Mouse (Mus musculus) lung, embryonic 16.5 days (tissue): ENCODE results near the gene Rhot2. TPM values are rescaled to one million over a fixed set of nuclear protein-coding genes. Genes with fewer than 3 reads are reported as not detected.
"Not testable (repeated sequence)": the region's sequence is repeated elsewhere in the genome, so short reads cannot be mapped to it uniquely, and the experiment has no call there.

Experiments used
- ATAC-seq: fragments of 200-750 bp; cut with Nextera tagmentation; 2 replicates; pipeline ENCODE4 v1.8.0; 2017; ENCODE audit warnings: low read depth, mild to moderate bottlenecking, moderate library complexity
- H3K27ac ChIP-seq: fragments of 300-500 bp; sonication (generic); 2 replicates; pipeline ENCODE4 v1.5.1; 2014; ENCODE audit warnings: mild to moderate bottlenecking, control low read depth, low read length
- H3K27me3 ChIP-seq: fragments of 300-500 bp; sonication (generic); 2 replicates; pipeline ENCODE4 v1.6.1; 2014; ENCODE audit warnings: low read depth, low read length, mixed read lengths; ENCODE audit not compliant: control insufficient read depth, insufficient read depth
- H3K36me3 ChIP-seq: fragments of 300-500 bp; sonication (generic); 2 replicates; pipeline ENCODE4 v1.6.1; 2014; ENCODE audit warnings: low read length; ENCODE audit not compliant: control insufficient read depth, insufficient read depth
- H3K4me1 ChIP-seq: fragments of 300-500 bp; sonication (generic); replicated peaks from 2 replicates; pipeline ENCODE4 v1.6.1; 2014; ENCODE audit warnings: low read length, mixed read lengths; ENCODE audit not compliant: control insufficient read depth, insufficient read depth
- H3K4me2 ChIP-seq: fragments of 300-500 bp; sonication (generic); 2 replicates; pipeline ENCODE4 v1.6.1; 2014; ENCODE audit warnings: low read depth, low read length, control low read depth
- H3K4me3 ChIP-seq: fragments of 300-500 bp; sonication (generic); 2 replicates; pipeline ENCODE4 v1.5.1; 2014; ENCODE audit warnings: mild to moderate bottlenecking, low read length, control low read depth
- H3K9ac ChIP-seq: fragments of 300-500 bp; sonication (generic); 2 replicates; pipeline ENCODE4 v1.6.1; 2014; ENCODE audit warnings: low read length, control low read depth
- H3K9me3 ChIP-seq: fragments of 300-500 bp; sonication (generic); 2 replicates; pipeline ENCODE4 v1.6.1; 2016; ENCODE audit warnings: low read length; ENCODE audit not compliant: control insufficient read depth
- WGBS: fragments of 180-500 bp; shearing (Covaris S2); extraction: QIAGEN DNeasy Blood & Tissue Kit; methylation state at CpG from one replicate; pipeline ENCODE4 v1.1.7; 2014; 5-methylcytosine and 5-hydroxymethylcytosine counted together
- polyA plus RNA-seq: library from polyadenylated mRNA; unstranded; fragments of >200 nt; fragmentation: Nextera tagmentation; extraction: Ambion mirVana; gene quantifications from 2 replicates; pipeline ENCODE4 v1.2.1, GENCODE M21; 2015

The Rhot2 gene
- polyA plus RNA-seq, 1 experiment from 2014 or later = 18.3 TPM

DNA sequence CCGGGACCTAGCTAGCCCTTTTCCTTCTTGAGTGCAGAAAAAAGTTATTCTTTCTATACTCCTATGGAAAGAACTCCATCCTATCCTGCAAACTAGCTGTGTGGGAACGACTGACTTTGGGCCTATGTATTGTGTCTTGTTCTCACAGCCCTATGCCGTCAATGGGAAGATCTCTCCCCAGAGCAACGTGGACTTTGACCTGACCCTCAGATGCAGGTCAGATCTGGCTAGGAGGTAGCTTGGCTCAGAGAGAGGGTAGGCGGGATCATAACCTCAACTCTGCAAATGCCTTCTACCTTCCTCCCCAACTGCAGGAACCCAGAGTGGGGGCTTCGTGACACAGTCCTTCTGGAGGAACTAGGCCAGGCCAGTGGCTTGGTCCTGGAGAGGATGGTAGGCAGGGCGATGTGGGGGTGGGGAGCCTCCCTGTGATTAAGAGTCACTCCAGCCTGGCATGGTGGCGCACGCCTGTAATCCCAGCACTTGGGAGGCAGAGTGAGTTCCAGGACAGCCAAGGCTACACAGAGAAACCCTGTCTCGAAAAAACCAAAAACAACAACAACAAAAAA is 31.8 kb upstream of the Rhot2 start:
- no peak for ATAC-seq
- Histone ChIP-seq H3K27me3 (no peaks in the 10 kb centered on the region), H3K4me3 (peak overlapping the region; percentile 87), H3K36me3 (peaks cover 2% of the 10 kb centered on the region; the same call in 1 of the 2 replicates), H3K27ac (no peak overlapping the region), H3K4me1 (peaks cover 19% of the 10 kb centered on the region), H3K4me2 (peak overlapping the region; percentile 91), H3K9ac (peak overlapping the region; percentile 85), H3K9me3 (no peaks in the 10 kb centered on the region)
- 56% methylated on average over 10 of the region's 10 CpGs for WGBS

DNA sequence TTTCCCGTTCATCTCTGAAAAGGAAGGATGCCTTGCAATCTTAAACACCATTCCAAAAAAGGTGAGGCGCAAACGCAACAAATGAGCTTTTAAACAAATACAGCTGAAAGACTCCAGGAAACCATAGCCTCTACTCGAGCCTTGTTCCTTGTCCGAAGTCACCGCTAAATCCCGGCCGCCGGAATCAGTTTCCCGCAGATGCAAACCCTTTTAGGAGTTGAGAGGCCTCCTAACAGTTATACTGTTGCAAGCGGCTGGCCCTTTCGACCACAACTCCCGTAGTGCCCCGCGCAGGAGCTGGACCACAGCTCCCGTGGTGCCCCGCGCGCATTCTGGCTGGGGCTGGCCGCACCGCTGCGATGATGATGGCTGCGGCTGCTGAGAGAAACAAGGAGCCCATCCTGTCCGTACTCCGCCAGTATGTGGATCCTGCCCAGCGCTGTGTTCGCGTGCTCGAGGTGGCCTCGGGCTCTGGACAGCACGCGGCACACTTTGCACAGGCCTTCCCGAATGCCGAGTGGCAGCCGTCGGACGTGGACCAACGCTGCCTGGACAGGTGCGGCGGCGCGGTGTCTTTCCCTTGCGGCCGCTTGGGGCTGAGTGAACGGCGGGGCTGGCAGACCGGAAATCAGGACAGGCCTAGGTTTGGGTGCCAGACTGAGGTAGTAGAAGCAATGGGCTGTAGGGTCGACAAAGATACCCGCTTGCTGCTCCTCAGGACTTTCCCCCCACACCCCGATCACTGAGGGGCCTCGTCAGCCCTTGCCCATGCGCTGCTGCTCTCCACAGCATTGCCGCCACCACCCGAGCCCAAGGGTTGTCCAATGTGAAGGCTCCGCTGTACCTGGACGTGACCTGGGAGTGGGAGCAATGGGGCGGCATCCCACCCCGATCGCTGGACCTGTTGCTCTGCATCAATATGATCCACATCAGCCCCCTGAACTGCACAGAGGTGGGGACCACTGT is 30.8 kb upstream of the Rhot2 start:
- Histone ChIP-seq H3K27ac (peak overlapping the region; percentile 92), H3K27me3 (no peaks in the 10 kb centered on the region), H3K4me1 (peaks cover 19% of the 10 kb centered on the region), H3K4me3 (peak overlapping the region; percentile 87), H3K36me3 (peaks cover 2% of the 10 kb centered on the region; the same call in 1 of the 2 replicates), H3K9me3 (no peaks in the 10 kb centered on the region), H3K9ac (peak overlapping the region; percentile 85), H3K4me2 (peak overlapping the region; percentile 91)
- WGBS = under 1% methylated on average over 59 of the region's 59 CpGs
- ATAC-seq = peak; percentile 95

- peak; percentile 85 for ATAC-seq
- Histone ChIP-seq H3K9ac (peak within 1 kb of the TSS; percentile 85), H3K27me3 (no peaks in the 10 kb centered on the region), H3K4me3 (peak within 1 kb of the TSS; percentile 87), H3K36me3 (peaks cover 2% of the 10 kb centered on the region; the same call in 1 of the 2 replicates), H3K9me3 (no peaks in the 10 kb centered on the region), H3K4me1 (peaks cover 19% of the 10 kb centered on the region), H3K4me2 (peak within 1 kb of the TSS; percentile 91), H3K27ac (peak within 1 kb of the TSS; percentile 92)
- WGBS = under 1% methylated on average over 25 of the region's 25 CpGs
Observed at GRCm38 (mm10) chr17:25874721-25875170, 30.1 kb upstream of the Rhot2 start, which contains the start of gene Mettl26. Gene Mettl26, plus strand, starts transcription at chr17:25875074.

DNA sequence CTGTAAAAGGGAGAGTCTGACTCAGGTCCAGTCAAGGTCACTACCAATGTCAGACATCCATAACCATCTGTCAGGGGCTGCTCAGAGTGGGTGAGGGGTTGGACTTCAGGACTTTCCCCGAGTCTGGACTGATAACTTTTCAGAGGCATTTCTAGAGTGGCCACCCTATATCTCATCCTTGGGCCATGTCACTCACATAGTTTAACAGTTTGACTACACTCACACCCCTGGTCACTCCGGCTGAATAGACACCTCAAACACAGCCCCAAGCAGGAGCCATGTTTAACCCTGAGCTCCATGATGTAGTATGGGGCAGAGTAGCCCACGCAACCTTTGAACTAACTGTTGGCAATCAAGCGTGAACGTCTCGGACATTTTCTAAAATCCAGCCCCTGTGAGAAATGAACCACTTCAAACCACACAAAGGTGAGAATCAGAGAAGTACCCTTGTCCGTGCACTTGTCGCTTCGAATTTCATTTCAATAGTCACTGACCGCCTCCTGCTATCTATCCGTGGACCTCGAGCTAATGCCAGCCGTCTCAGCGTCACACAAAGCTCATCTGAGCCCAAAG is 29.6 kb upstream of the Rhot2 start:
- no peaks in the 10 kb centered on the region for H3K27me3 ChIP-seq
- H3K4me3 ChIP-seq = peak overlapping the region; percentile 87
- H3K9ac ChIP-seq = peak overlapping the region; percentile 85
- H3K9me3 ChIP-seq = no peaks in the 10 kb centered on the region
- peak overlapping the region; percentile 92 for H3K27ac ChIP-seq
- peak overlapping the region; percentile 91 for H3K4me2 ChIP-seq
- no peaks in the 10 kb centered on the region; the same call in 1 of the 2 replicates for H3K36me3 ChIP-seq
- peaks cover 19% of the 10 kb centered on the region for H3K4me1 ChIP-seq
- no peak for ATAC-seq
- 4% methylated on average over 14 of the region's 14 CpGs for WGBS

- WGBS = 68% methylated on average over 11 of the region's 11 CpGs
- Histone ChIP-seq H3K4me3 (peak overlapping the region; percentile 87; the same call in 1 of the 2 replicates), H3K9ac (peak overlapping the region; percentile 85; the same call in 1 of the 2 replicates), H3K4me2 (peak overlapping the region; percentile 91), H3K4me1 (peaks cover 24% of the 10 kb centered on the region), H3K36me3 (no peaks in the 10 kb centered on the region; the same call in 1 of the 2 replicates), H3K9me3 (no peaks in the 10 kb centered on the region), H3K27me3 (no peaks in the 10 kb centered on the region), H3K27ac (no peak overlapping the region)
- no peak for ATAC-seq
Observed at GRCm38 (mm10) chr17:25873405-25874147, 28.9 kb upstream of the Rhot2 start.

- Histone ChIP-seq H3K27me3 (no peaks in the 10 kb centered on the region), H3K4me3 (no peak overlapping the region), H3K4me1 (peaks cover 24% of the 10 kb centered on the region), H3K4me2 (no peak overlapping the region), H3K9me3 (no peaks in the 10 kb centered on the region), H3K36me3 (no peaks in the 10 kb centered on the region), H3K27ac (no peak overlapping the region), H3K9ac (no peak overlapping the region)
- 83% methylated on average over 3 of the region's 3 CpGs for WGBS
- no peak for ATAC-seq
Observed at GRCm38 (mm10) chr17:25872676-25873075, 28.0 kb upstream of the Rhot2 start.

DNA sequence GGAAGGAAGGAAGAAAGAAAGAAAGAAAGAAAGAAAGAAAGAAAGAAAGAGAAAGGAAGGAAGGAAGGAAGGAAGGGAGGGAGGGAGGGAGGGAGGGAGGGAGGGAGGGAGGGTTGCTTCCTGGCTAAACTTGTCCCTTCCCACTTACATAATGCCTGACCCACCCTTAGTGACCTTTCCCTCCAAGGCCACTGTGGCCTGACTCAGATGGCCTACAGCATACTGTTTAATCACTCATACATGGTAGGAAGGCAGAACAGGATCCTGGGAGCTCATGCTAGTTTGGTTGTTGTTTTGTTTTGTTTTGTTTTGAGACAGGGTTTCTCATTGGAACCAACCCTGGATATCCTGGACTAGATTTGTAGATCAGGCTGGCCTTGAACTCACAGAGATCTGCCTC is 26.9 kb upstream of the Rhot2 start:
- not testable (repeated sequence) for H3K9me3 ChIP-seq, H3K27me3 ChIP-seq, H3K36me3 ChIP-seq, H3K4me3 ChIP-seq, H3K4me2 ChIP-seq, H3K27ac ChIP-seq, H3K9ac ChIP-seq, ATAC-seq
- peaks cover 24% of the 10 kb centered on the region for H3K4me1 ChIP-seq

DNA sequence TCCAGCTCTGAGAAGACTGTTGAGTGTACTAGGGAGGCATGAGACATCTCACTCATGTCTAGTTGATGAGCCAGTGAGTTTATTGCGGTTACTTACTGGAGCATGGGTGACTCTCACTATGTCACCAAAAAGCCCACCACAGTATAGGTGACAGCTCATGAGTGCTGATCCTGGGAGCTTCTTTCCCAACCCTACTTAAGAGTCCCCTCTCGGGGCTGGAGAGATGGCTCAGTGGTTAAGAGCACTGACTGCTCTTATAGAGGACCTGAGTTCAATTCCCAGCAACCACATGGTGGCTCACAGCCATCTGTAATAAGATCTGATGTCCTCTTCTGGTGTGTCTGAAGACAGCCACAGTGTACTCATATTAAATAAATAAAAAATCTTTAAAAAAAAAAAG is 25.3 kb upstream of the Rhot2 start:
- Histone ChIP-seq H3K4me2 (no peak overlapping the region), H3K27ac (no peak overlapping the region), H3K4me3 (no peak overlapping the region), H3K36me3 (no peaks in the 10 kb centered on the region), H3K27me3 (no peaks in the 10 kb centered on the region), H3K4me1 (peaks cover 16% of the 10 kb centered on the region), H3K9ac (no peak overlapping the region), H3K9me3 (no peaks in the 10 kb centered on the region)
- ATAC-seq = no peak
- WGBS = 79% methylated on average over 2 of the region's 2 CpGs
